ENCODE assay signal across 8 mouse cellular contexts in the genomic region with DNA sequence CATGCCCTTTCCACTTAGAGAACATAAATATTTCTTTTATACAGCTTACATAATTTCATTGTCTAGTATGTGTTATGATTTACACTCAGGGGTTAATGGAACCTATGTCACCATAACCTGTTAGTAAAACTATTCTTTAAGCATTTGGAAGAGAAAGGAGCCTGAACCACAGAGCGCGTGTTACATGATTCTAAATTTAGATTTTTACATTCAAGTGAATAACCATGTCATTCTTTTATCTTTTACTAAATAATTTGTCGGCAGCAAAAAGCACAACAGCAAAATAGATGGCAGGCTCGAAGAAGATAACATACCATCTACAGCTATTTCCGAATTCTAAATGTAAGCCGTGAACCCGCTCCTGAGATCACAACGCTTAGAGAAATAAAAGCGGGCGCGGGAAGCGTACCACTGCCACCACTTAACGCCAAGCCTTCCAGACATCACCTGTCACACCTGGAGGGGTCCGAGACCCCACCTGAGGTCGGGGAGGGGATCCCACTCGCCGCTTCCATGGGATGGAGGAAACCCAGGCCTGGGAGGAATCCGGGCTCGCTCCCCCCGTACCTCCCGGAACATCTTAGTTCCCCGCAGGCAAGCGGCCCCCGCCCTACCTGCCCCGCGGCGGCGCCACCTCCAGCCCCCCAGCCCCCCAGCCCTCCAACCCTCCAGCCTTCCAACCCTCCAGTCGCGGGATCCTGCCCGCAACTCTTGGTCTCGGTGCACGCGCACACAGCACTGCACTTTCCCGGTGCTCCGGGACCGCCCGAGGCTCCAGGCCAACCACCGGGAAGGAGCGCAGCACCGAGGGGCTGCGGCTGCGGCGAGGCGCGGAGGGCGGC. TPM values are rescaled to one million over a fixed set of nuclear protein-coding genes. Genes with fewer than 3 reads are reported as not detected.
DNase-seq lines count a peak whose midpoint lies in the region; ATAC-seq and TF ChIP-seq lines count a peak whose summit lies in the region.

No protein-coding gene starts in this region.

- no peak for TF ChIP-seq CTCF in intestine, postnatal 0 days (IDR thresholded peaks at IDR 0.05; ENCODE audit: low read depth)

- peak overlapping the region; percentile 73 for H3K4me3 ChIP-seq in lung, embryonic 15.5 days
- peak overlapping the region; percentile 80 for H3K4me3 ChIP-seq in embryonic facial prominence, embryonic 12.5 days
- H3K4me3 ChIP-seq in intestine, postnatal 0 days (ENCODE audit: low read depth, low read length) = peak overlapping the region; percentile 95
- peak overlapping the region; percentile 76 for H3K4me3 ChIP-seq in neural tube, embryonic 13.5 days

- no peak overlapping the region for H3K27ac ChIP-seq in lung, embryonic 15.5 days
- peak overlapping the region; percentile 36; the same call in 1 of the 2 replicates for H3K27ac ChIP-seq in embryonic facial prominence, embryonic 12.5 days
- peak overlapping the region; percentile 84 for H3K27ac ChIP-seq in intestine, postnatal 0 days (ENCODE audit: low read depth, low read length)
- H3K27ac ChIP-seq in neural tube, embryonic 13.5 days (replicated peaks) = peak overlapping the region; percentile 93

- H3K9me3 ChIP-seq in lung, embryonic 15.5 days = no peaks in the 10 kb centered on the region
- H3K9me3 ChIP-seq in embryonic facial prominence, embryonic 12.5 days = no peaks in the 10 kb centered on the region
- no peaks in the 10 kb centered on the region for H3K9me3 ChIP-seq in intestine, postnatal 0 days (ENCODE audit: control insufficient read depth)
- H3K9me3 ChIP-seq in neural tube, embryonic 13.5 days = no peaks in the 10 kb centered on the region

- peak; percentile 32 to 50 for DNase-seq in cerebellum, adult 18-20 months
- no peak for DNase-seq in cerebellum, postnatal 25 days
- no peak for DNase-seq in lung, postnatal 4 days
- no peak for DNase-seq in urinary bladder, adult 2 months (ENCODE audit: low spot score)

- H3K27me3 ChIP-seq in lung, embryonic 15.5 days = peaks cover 21% of the 10 kb centered on the region
- H3K27me3 ChIP-seq in embryonic facial prominence, embryonic 12.5 days = peaks cover 7% of the 10 kb centered on the region
- no peaks in the 10 kb centered on the region for H3K27me3 ChIP-seq in intestine, postnatal 0 days (replicated peaks; ENCODE audit: control insufficient read depth, insufficient read depth, low read length)
- H3K27me3 ChIP-seq in neural tube, embryonic 13.5 days = peaks cover 23% of the 10 kb centered on the region

- WGBS in lung, embryonic 15.5 days = 2% methylated on average over 44 of the region's 47 CpGs
- 4% methylated on average over 47 of the region's 47 CpGs for WGBS in embryonic facial prominence, embryonic 12.5 days
- WGBS in intestine, postnatal 0 days = 2% methylated on average over 46 of the region's 47 CpGs
- WGBS in neural tube, embryonic 13.5 days = 4% methylated on average over 32 of the region's 47 CpGs

- peak overlapping the region; percentile 60 for H3K9ac ChIP-seq in lung, embryonic 15.5 days
- peak overlapping the region; percentile 77 for H3K9ac ChIP-seq in embryonic facial prominence, embryonic 12.5 days
- peak overlapping the region; percentile 95 for H3K9ac ChIP-seq in intestine, postnatal 0 days (ENCODE audit: low read depth, low read length)
- peak overlapping the region; percentile 86 for H3K9ac ChIP-seq in neural tube, embryonic 13.5 days

- H3K4me2 ChIP-seq in lung, embryonic 15.5 days = peak overlapping the region; percentile 89
- peak overlapping the region; percentile 98 for H3K4me2 ChIP-seq in embryonic facial prominence, embryonic 12.5 days (replicated peaks)
- H3K4me2 ChIP-seq in intestine, postnatal 0 days (replicated peaks; ENCODE audit: low read depth) = peak overlapping the region; percentile 86
- peak overlapping the region; percentile 90 for H3K4me2 ChIP-seq in neural tube, embryonic 13.5 days

- peak; percentile 66 for ATAC-seq in lung, embryonic 15.5 days (ENCODE audit: borderline replicate concordance, extremely low read depth, low FRiP score, low TSS enrichment)
- ATAC-seq in embryonic facial prominence, embryonic 12.5 days (ENCODE audit: insufficient number of reproducible peaks, insufficient read depth, low FRiP score, low TSS enrichment) = peak; percentile 58
- peak; percentile 43 for ATAC-seq in intestine, postnatal 0 days
- ATAC-seq in neural tube, embryonic 13.5 days (ENCODE audit: low read depth) = peak; percentile 82

- H3K4me1 ChIP-seq in lung, embryonic 15.5 days = 0 out of 2 replicates have a peak, but pooled peaks cover 2% of the 10 kb centered on the region
- no peaks in the 10 kb centered on the region for H3K4me1 ChIP-seq in embryonic facial prominence, embryonic 12.5 days
- peaks cover 7% of the 10 kb centered on the region; the same call in 1 of the 2 replicates for H3K4me1 ChIP-seq in intestine, postnatal 0 days (replicated peaks; ENCODE audit: control insufficient read depth, insufficient read depth, low read length)
- H3K4me1 ChIP-seq in neural tube, embryonic 13.5 days (replicated peaks) = peaks cover 31% of the 10 kb centered on the region

- H3K36me3 ChIP-seq in lung, embryonic 15.5 days = no peaks in the 10 kb centered on the region
- no peaks in the 10 kb centered on the region for H3K36me3 ChIP-seq in embryonic facial prominence, embryonic 12.5 days
- peaks cover 9% of the 10 kb centered on the region for H3K36me3 ChIP-seq in intestine, postnatal 0 days (ENCODE audit: control insufficient read depth, insufficient read depth)
- H3K36me3 ChIP-seq in neural tube, embryonic 13.5 days = no peaks in the 10 kb centered on the region

RNA-seq across cellular contexts. Expression of gene Mgat4a, which starts 0.6 kb away (rescaled TPM):
- polyA plus RNA-seq in lung, embryonic 15.5 days (2015; fragmentation: Nextera tagmentation; extraction: Ambion mirVana) = 5.7 and 6.3 TPM in 2 replicates
- 4.3 and 7.4 TPM in 2 replicates for polyA plus RNA-seq in embryonic facial prominence, embryonic 12.5 days (2016; fragmentation: Nextera tagmentation; extraction: Ambion mirVana)
- polyA plus RNA-seq in intestine, postnatal 0 days (2015; fragmentation: Nextera tagmentation; extraction: Ambion mirVana) = 59.1 and 64.0 TPM in 2 replicates
- 6.9 and 7.1 TPM in 2 replicates for polyA plus RNA-seq in neural tube, embryonic 13.5 days (2015; fragmentation: Nextera tagmentation; extraction: Ambion mirVana)
- 33.1 and 33.4 TPM in 2 replicates for polyA plus RNA-seq in urinary bladder, adult 2 months (2012; rRNA removed)

Comparison
In these comparisons a context has a peak if more than half of its experiments do, and no peak if none do; other contexts are left out.
1. DNase-seq: peak in cerebellum, adult 18-20 months (2 of 2); none in cerebellum, postnatal 25 days (0 of 2), lung, postnatal 4 days (0 of 2) and urinary bladder, adult 2 months (single experiment).
2. Peak in every context shown above with its lines, with median percentiles within 50 percentile points of each other: ATAC-seq, H3K4me2 ChIP-seq, H3K4me3 ChIP-seq and H3K9ac ChIP-seq.